In the genomic region with DNA sequence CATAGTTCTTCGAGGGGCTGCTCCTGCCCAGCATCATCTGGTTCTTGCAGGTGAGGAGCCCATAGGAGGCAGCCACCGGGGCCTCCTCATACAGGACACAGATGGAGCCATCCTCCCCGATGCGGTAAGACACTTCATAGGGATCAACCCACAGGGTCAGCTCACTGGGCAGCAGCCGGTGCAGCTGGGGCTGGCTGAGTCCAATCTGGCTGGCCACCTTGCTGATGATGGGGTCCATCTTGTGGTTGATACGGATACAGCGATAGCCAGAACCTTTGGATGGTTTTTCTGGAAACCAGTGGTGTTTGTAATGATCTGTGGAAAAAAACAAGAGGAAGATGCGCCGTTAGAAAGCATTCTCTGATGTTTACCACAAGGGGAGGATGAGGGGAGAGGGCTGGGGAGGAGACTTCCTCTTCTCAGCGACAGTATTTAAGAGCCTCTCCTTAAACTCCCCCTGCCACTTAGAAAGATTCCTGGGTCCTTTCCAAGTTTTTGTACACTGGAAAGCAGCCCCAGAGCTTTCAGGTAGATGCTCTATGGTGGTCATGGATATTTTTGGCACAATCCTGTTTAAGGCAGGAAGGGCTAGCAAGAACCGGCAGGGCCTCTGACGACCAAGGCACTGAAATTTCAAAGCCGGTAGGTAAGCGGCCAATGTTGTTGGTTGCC, we compare ENCODE assay signal across 8 mouse cellular contexts. TPM values are rescaled to one million over a fixed set of nuclear protein-coding genes. Genes with fewer than 3 reads are reported as not detected.
DNase-seq lines count a peak whose midpoint lies in the region; ATAC-seq and TF ChIP-seq lines count a peak whose summit lies in the region.

No protein-coding gene starts in this region.

- H3K4me3 ChIP-seq in cortical plate, adult 2 months (ENCODE audit: insufficient read depth, low read length) = peak overlapping the region; percentile 77
- peak overlapping the region; percentile 78 for H3K4me3 ChIP-seq in limb, embryonic 14.5 days (replicated peaks; ENCODE audit: low read length)
- H3K4me3 ChIP-seq in midbrain, postnatal 0 days (ENCODE audit: low read depth, low read length) = peak overlapping the region; percentile 67

- H3K4me1 ChIP-seq in cortical plate, adult 2 months (ENCODE audit: control insufficient read depth, insufficient read depth, low read length) = peaks cover 6% of the 10 kb centered on the region
- peaks cover 45% of the 10 kb centered on the region for H3K4me1 ChIP-seq in limb, embryonic 14.5 days (ENCODE audit: control insufficient read depth, insufficient read depth, low read length)
- H3K4me1 ChIP-seq in midbrain, postnatal 0 days (ENCODE audit: insufficient read depth, low read length) = peaks cover 8% of the 10 kb centered on the region; the same call in 1 of the 2 replicates

- peak overlapping the region; percentile 81 for H3K9ac ChIP-seq in limb, embryonic 14.5 days (ENCODE audit: low read depth, low read length, severe bottlenecking)
- H3K9ac ChIP-seq in midbrain, postnatal 0 days (replicated peaks; ENCODE audit: low read length, poor library complexity, severe bottlenecking) = peak overlapping the region; percentile 72

- peak overlapping the region; percentile 73 for H3K4me2 ChIP-seq in limb, embryonic 14.5 days (replicated peaks; ENCODE audit: low read depth, low read length, severe bottlenecking)
- H3K4me2 ChIP-seq in midbrain, postnatal 0 days (ENCODE audit: low read depth, low read length, poor library complexity, severe bottlenecking) = peak overlapping the region; percentile 73

- peak; percentile 54 for DNase-seq in 3T3-L1 (ENCODE audit: low read depth, low spot score)
- peak; percentile 82 for DNase-seq in CD4-positive helper T cell, adult 2 months (ENCODE audit: low read depth, low spot score)
- peak; percentile 35 for DNase-seq in heart, postnatal 4 days
- DNase-seq in limb, embryonic 14.5 days (ENCODE audit: low spot score) = peak; percentile 23
- peak; percentile 71 for DNase-seq in midbrain, postnatal 0 days (ENCODE audit: low spot score)
- no peak for DNase-seq in urinary bladder, adult 2 months (ENCODE audit: low spot score)
- DNase-seq in layer of hippocampus, postnatal 25 days (ENCODE audit: extremely low spot score in 1 of 2, low spot score in 1 of 2) = no peak

- H3K9me3 ChIP-seq in limb, embryonic 14.5 days (ENCODE audit: control insufficient read depth, low read length) = no peaks in the 10 kb centered on the region
- H3K9me3 ChIP-seq in midbrain, postnatal 0 days (ENCODE audit: low read length) = no peaks in the 10 kb centered on the region

- ATAC-seq in limb, embryonic 14.5 days (ENCODE audit: low FRiP score, low read depth) = no peak
- no peak for ATAC-seq in midbrain, postnatal 0 days (ENCODE audit: low FRiP score)

- TF ChIP-seq POLR2A in cortical plate, adult 2 months (IDR thresholded peaks at IDR 0.05; ENCODE audit: extremely low read depth, insufficient read depth, low read length) = no peak
- no peak for TF ChIP-seq POLR2A in limb, embryonic 14.5 days (IDR thresholded peaks at IDR 0.05; ENCODE audit: borderline replicate concordance, extremely low read depth, insufficient read depth, insufficient read length)

- H3K27me3 ChIP-seq in limb, embryonic 14.5 days (ENCODE audit: control insufficient read depth, insufficient read depth, low read length) = no peaks in the 10 kb centered on the region
- H3K27me3 ChIP-seq in midbrain, postnatal 0 days (ENCODE audit: insufficient read depth, low read length) = no peaks in the 10 kb centered on the region

- H3K36me3 ChIP-seq in limb, embryonic 14.5 days (ENCODE audit: control insufficient read depth, insufficient read depth, low read length) = peaks cover 24% of the 10 kb centered on the region
- no peaks in the 10 kb centered on the region for H3K36me3 ChIP-seq in midbrain, postnatal 0 days (ENCODE audit: insufficient read depth, low read length)

- 0 out of 2 replicates have a peak, but pooled peaks have one; percentile 3 for TF ChIP-seq CTCF in cortical plate, adult 2 months (IDR thresholded peaks at IDR 0.05; ENCODE audit: extremely low read depth, insufficient read depth, low read length)
- TF ChIP-seq CTCF in midbrain, postnatal 0 days (IDR thresholded peaks at IDR 0.05) = peak; percentile 65

- WGBS in limb, embryonic 14.5 days = 47% methylated on average over 14 of the region's 14 CpGs
- 12% methylated on average over 14 of the region's 14 CpGs for WGBS in midbrain, postnatal 0 days

- peak overlapping the region; percentile 30 for H3K27ac ChIP-seq in cortical plate, adult 2 months (ENCODE audit: insufficient read depth, low read length)
- no peak overlapping the region for H3K27ac ChIP-seq in limb, embryonic 14.5 days (replicated peaks; ENCODE audit: low read depth, low read length)
- H3K27ac ChIP-seq in midbrain, postnatal 0 days (ENCODE audit: low read depth, low read length) = peak overlapping the region; percentile 77; the same call in 1 of the 2 replicates

RNA-seq across cellular contexts. Expression of a gene that starts 1.4 kb away (rescaled TPM):
- 16.0 and 19.8 TPM in 2 replicates for polyA plus RNA-seq in cortical plate, adult 2 months (2012; rRNA removed)
- total RNA-seq in heart, postnatal 4 days (2021) = 10 to 100 TPM; 27.5 to 36.2 TPM
- 18.6 TPM in 2 replicates for polyA plus RNA-seq in limb, embryonic 14.5 days (2012; rRNA removed)
- polyA plus RNA-seq in limb, embryonic 14.5 days (2014; fragmentation: Nextera tagmentation; extraction: Ambion mirVana) = 26.2 and 26.4 TPM in 2 replicates
- total RNA-seq in midbrain, postnatal 0 days (2014; rRNA removed) = 12.0 and 19.8 TPM in 2 replicates
- 8.9 and 9.9 TPM in 2 replicates for polyA plus RNA-seq in midbrain, postnatal 0 days (2015; fragmentation: Nextera tagmentation; extraction: Ambion mirVana)
- 48.4 and 67.8 TPM in 2 replicates for polyA plus RNA-seq in urinary bladder, adult 2 months (2012; rRNA removed)
- 10 to 100 TPM; 17.0 to 18.1 TPM for total RNA-seq in layer of hippocampus, postnatal 25 days (2021)

RNA-seq across cellular contexts. Expression of a gene that starts 33.5 kb away (rescaled TPM):
- polyA plus RNA-seq in cortical plate, adult 2 months (2012; rRNA removed) = 0.13 and 0.19 TPM in 2 replicates
- total RNA-seq in heart, postnatal 4 days (2021) = not detected
- 0.33 TPM in 2 replicates for polyA plus RNA-seq in limb, embryonic 14.5 days (2012; rRNA removed)
- 0.18 and 0.30 TPM in 2 replicates for polyA plus RNA-seq in limb, embryonic 14.5 days (2014; fragmentation: Nextera tagmentation; extraction: Ambion mirVana)
- total RNA-seq in midbrain, postnatal 0 days (2014; rRNA removed) = 0.24 and 0.99 TPM in 2 replicates
- polyA plus RNA-seq in midbrain, postnatal 0 days (2015; fragmentation: Nextera tagmentation; extraction: Ambion mirVana) = 0.21 and 0.48 TPM in 2 replicates
- 0.04 TPM in 1 of 2 replicates, not detected in the other for polyA plus RNA-seq in urinary bladder, adult 2 months (2012; rRNA removed)
- under 1 TPM in 1 of 2 experiments, not detected in 1; 0.22 TPM for total RNA-seq in layer of hippocampus, postnatal 25 days (2021)

RNA-seq across cellular contexts. Expression of a gene that starts 40.5 kb away (rescaled TPM):
- 11.4 and 13.7 TPM in 2 replicates for polyA plus RNA-seq in cortical plate, adult 2 months (2012; rRNA removed)
- total RNA-seq in heart, postnatal 4 days (2021) = 10 to 100 TPM; 18.7 to 21.9 TPM
- 86.7 and 105 TPM in 2 replicates for polyA plus RNA-seq in limb, embryonic 14.5 days (2012; rRNA removed)
- 75.1 and 79.5 TPM in 2 replicates for polyA plus RNA-seq in limb, embryonic 14.5 days (2014; fragmentation: Nextera tagmentation; extraction: Ambion mirVana)
- 17.0 and 17.1 TPM in 2 replicates for total RNA-seq in midbrain, postnatal 0 days (2014; rRNA removed)
- polyA plus RNA-seq in midbrain, postnatal 0 days (2015; fragmentation: Nextera tagmentation; extraction: Ambion mirVana) = 24.8 and 26.3 TPM in 2 replicates
- polyA plus RNA-seq in urinary bladder, adult 2 months (2012; rRNA removed) = 14.0 and 18.9 TPM in 2 replicates
- total RNA-seq in layer of hippocampus, postnatal 25 days (2021) = 1 to 10 TPM; 3.2 to 5.4 TPM

Comparison
In these comparisons a context has a peak if more than half of its experiments do, and no peak if none do; other contexts are left out.
1. DNase-seq: peak in 3T3-L1 (single experiment), CD4-positive helper T cell, adult 2 months (single experiment), heart, postnatal 4 days (single experiment), limb, embryonic 14.5 days (single experiment) and midbrain, postnatal 0 days (single experiment); none in urinary bladder, adult 2 months (single experiment) and layer of hippocampus, postnatal 25 days (0 of 2).
2. Peak in every context shown above with its lines, with median percentiles within 50 percentile points of each other: H3K4me3 ChIP-seq.